Mouse (Mus musculus) hindbrain, postnatal 0 days (tissue): ENCODE results near the gene Zc3h4. TPM values are rescaled to one million over a fixed set of nuclear protein-coding genes. Genes with fewer than 3 reads are reported as not detected.

ENCODE experiments used
- ATAC-seq: fragments of 200-750 bp; cut with Nextera tagmentation; 2 replicates; pipeline ENCODE4 v1.8.0; 2017; ENCODE audit warnings: mild to moderate bottlenecking, moderate TSS enrichment, moderate library complexity
- DNase-seq: peaks from one replicate; pipeline ENCODE4 v3.0.0-alpha.2; 2015; ENCODE audit warnings: low spot score
- H3K27ac ChIP-seq: fragments of 300-500 bp; sonication (generic); 2 replicates; pipeline ENCODE4 v1.5.1; 2014; ENCODE audit warnings: mild to moderate bottlenecking
- H3K27me3 ChIP-seq: fragments of 300-500 bp; sonication (generic); 2 replicates; pipeline ENCODE4 v1.6.1; 2014; ENCODE audit warnings: low read length, mixed read lengths; ENCODE audit not compliant: insufficient read depth
- H3K36me3 ChIP-seq: fragments of 300-500 bp; sonication (generic); 2 replicates; pipeline ENCODE4 v1.6.1; 2014; ENCODE audit warnings: low read length, mixed read lengths; ENCODE audit not compliant: insufficient read depth
- H3K4me1 ChIP-seq: fragments of 300-500 bp; sonication (generic); 2 replicates; pipeline ENCODE4 v1.6.1; 2014; ENCODE audit warnings: antibody characterized with exemption, low read length, mixed read lengths; ENCODE audit not compliant: insufficient read depth
- H3K4me2 ChIP-seq: fragments of 300-500 bp; sonication (generic); 2 replicates; pipeline ENCODE4 v1.6.1; 2014; ENCODE audit warnings: low read depth, mild to moderate bottlenecking, low read length, moderate library complexity, mixed read lengths
- H3K4me3 ChIP-seq: fragments of 300-500 bp; sonication (generic); 2 replicates; pipeline ENCODE4 v1.5.1; 2014; ENCODE audit warnings: low read length
- H3K9ac ChIP-seq: fragments of 300-500 bp; sonication (generic); replicated peaks from 2 replicates; pipeline ENCODE4 v1.6.1; 2014; ENCODE audit warnings: mild to moderate bottlenecking, low read length, moderate library complexity, mixed read lengths
- H3K9me3 ChIP-seq: fragments of 300-500 bp; sonication (generic); 2 replicates; pipeline ENCODE4 v1.6.1; 2016; ENCODE audit warnings: low read length, mixed read lengths
- CTCF ChIP-seq: IDR thresholded peaks from 2 replicates; pipeline ENCODE4 v1.5.1; 2016; ENCODE audit warnings: antibody characterized with exemption, control low read depth, low read depth
- WGBS: fragments of 180-500 bp; shearing (Covaris S2); extraction: QIAGEN DNeasy Blood & Tissue Kit; methylation state at CpG from one replicate; pipeline ENCODE4 v1.1.7; 2014; 5-methylcytosine and 5-hydroxymethylcytosine counted together
- polyA plus RNA-seq: library from polyadenylated mRNA; unstranded; fragments of >200 nt; fragmentation: Nextera tagmentation; extraction: Ambion mirVana; gene quantifications from 2 replicates; pipeline ENCODE4 v1.2.1, GENCODE M21; 2015
- total RNA-seq: library from RNA; depleted of rRNA; stranded (reverse); fragments of >200 nt; gene quantifications from 2 replicates; pipeline ENCODE4 v1.2.3, GENCODE M21; 2014

Zc3h4 gene
- total and polyA plus RNA-seq, 2 experiments from 2014 or later = 8.3 to 38.2 TPM

GRCm38 (mm10) chr7:16406978-16407377, 6.3 kb downstream of the Zc3h4 start:
- no peaks in the 10 kb centered on the region for H3K36me3 ChIP-seq
- peaks cover 26% of the 10 kb centered on the region for H3K4me1 ChIP-seq
- WGBS = 84% methylated on average over 3 of the region's 3 CpGs
- no peak for TF ChIP-seq CTCF
- H3K27me3 ChIP-seq = no peaks in the 10 kb centered on the region
- no peak overlapping the region for H3K4me2 ChIP-seq
- no peak overlapping the region for H3K27ac ChIP-seq
- no peaks in the 10 kb centered on the region for H3K9me3 ChIP-seq
- no peak for DNase-seq
- no peak overlapping the region for H3K4me3 ChIP-seq
- no peak for ATAC-seq
- H3K9ac ChIP-seq = no peak overlapping the region

GRCm38 (mm10) chr7:16411100-16411499, 10.4 kb downstream of the Zc3h4 start:
- Histone ChIP-seq H3K27ac (no peak overlapping the region), H3K27me3 (no peaks in the 10 kb centered on the region), H3K4me3 (no peak overlapping the region), H3K4me1 (peaks cover under 1% of the 10 kb centered on the region; the same call in 1 of the 2 replicates), H3K4me2 (no peak overlapping the region), H3K9ac (no peak overlapping the region), H3K9me3 (no peaks in the 10 kb centered on the region), H3K36me3 (no peaks in the 10 kb centered on the region)
- no peak for TF ChIP-seq CTCF
- WGBS = 83% methylated on average over 5 of the region's 5 CpGs
- DNase-seq (no peak), ATAC-seq (no peak)

DNA sequence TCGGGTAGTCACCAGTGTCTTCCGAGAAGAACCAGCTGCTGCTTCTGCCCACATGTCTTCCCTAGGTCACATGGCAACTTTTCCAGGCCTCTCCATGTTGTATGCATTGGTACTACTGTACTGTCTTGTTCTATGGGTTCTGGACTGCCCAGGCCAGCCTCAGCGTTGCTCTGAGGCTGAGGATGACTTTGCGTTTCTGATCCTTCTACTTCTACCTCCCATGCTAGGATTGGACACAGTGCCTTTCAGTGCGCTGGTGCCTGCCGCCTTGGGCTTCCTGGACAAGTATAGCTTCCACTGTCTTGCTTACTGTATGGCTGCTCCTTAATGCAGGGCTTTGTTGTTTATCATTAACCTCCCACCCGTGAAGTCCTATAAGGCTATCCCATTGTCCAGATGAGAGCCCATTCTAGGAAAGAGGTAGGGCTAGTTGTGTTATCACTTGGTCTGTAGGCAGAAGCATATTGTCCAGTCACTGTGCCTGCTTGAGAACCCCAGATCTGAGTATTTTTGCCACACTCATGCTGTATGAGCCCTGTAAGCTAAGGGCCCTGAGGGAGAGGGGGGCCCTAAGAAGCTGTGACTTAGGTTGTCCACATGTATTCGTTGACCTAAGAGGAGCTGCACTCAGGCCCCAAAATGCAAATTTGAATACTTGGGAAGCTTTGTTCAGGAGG, 11.6 kb downstream of the Zc3h4 start:
- ATAC-seq (0 out of 2 replicates have a peak, but pooled peaks have one; percentile 4), DNase-seq (no peak)
- H3K9ac ChIP-seq = no peak overlapping the region
- no peak overlapping the region for H3K27ac ChIP-seq
- no peaks in the 10 kb centered on the region for H3K9me3 ChIP-seq
- no peak overlapping the region for H3K4me3 ChIP-seq
- H3K36me3 ChIP-seq = peaks cover 8% of the 10 kb centered on the region; the same call in 1 of the 2 replicates
- WGBS = 85% methylated on average over 8 of the region's 8 CpGs
- no peaks in the 10 kb centered on the region for H3K4me1 ChIP-seq
- no peak for TF ChIP-seq CTCF
- no peak overlapping the region for H3K4me2 ChIP-seq
- no peaks in the 10 kb centered on the region for H3K27me3 ChIP-seq

- no peak for TF ChIP-seq CTCF
- Histone ChIP-seq H3K4me1 (no peaks in the 10 kb centered on the region), H3K36me3 (peaks cover 12% of the 10 kb centered on the region; the same call in 1 of the 2 replicates), H3K27ac (no peak overlapping the region), H3K9me3 (no peaks in the 10 kb centered on the region), H3K9ac (no peak overlapping the region), H3K4me3 (no peak overlapping the region), H3K27me3 (no peaks in the 10 kb centered on the region), H3K4me2 (no peak overlapping the region)
- no peak for ATAC-seq
- DNase-seq = no peak
- WGBS = 51% methylated on average over 2 of the region's 2 CpGs
Measured at GRCm38 (mm10) chr7:16412930-16413329, 12.2 kb downstream of the Zc3h4 start.

DNA sequence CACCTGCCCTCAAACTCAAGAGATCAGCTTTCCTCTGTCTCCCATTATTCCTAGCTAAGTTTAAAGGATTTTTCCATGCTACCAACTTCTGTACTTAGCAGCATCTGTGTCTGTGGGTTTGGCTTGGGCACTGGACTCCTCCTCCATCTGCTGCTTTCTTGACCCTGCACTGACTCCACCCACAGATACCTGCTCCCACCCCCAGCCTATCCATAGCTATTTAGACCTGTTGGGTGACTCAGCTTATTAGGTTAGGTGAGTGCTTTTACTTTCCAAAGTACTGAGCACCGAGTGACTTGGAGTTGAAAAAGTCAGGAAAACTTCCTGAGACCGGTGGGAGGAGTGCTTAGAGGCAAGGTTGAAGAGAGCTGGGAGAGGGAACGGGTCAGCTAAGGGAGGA, 14.7 kb downstream of the Zc3h4 start:
- Histone ChIP-seq H3K27ac (no peak overlapping the region), H3K9me3 (no peaks in the 10 kb centered on the region), H3K36me3 (peaks cover 32% of the 10 kb centered on the region), H3K4me3 (no peak overlapping the region), H3K27me3 (no peaks in the 10 kb centered on the region), H3K4me2 (no peak overlapping the region), H3K4me1 (no peaks in the 10 kb centered on the region), H3K9ac (no peak overlapping the region)
- DNase-seq (no peak), ATAC-seq (no peak)
- WGBS = 85% methylated on average over 3 of the region's 3 CpGs
- no peak for TF ChIP-seq CTCF

DNA sequence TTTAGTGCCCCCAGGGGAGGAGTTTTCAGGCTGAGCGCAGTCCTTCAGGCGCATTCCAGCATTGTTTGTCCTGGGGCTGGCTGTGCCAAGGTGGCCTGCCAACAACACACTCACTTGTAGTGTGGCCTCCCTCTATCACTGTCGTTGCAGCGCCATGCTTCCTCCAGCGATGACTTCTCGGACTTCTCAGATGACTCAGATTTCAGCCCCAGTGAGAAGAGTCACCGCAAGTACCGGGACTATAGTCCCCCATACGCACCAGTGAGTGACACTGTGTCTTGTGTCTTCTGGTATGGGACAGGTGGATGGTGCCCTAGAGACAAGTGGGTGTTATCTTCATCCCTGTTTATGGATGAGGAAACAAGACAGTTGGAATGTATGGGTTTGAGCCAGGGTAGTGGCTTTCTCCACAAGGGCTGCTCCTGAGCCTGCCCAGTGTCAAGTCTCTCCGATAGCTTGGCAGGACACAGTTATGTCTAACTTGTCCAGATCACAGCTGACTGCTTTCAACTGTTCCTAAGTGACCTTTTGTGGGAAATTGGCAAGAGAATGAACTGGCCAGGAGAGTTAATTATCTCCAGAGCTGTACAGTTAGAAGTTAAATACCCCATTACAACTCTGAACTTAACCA, 16.5 kb downstream of the Zc3h4 start:
- TF ChIP-seq CTCF = no peak
- Histone ChIP-seq H3K9me3 (no peaks in the 10 kb centered on the region), H3K4me3 (no peak overlapping the region), H3K4me2 (no peak overlapping the region), H3K27me3 (no peaks in the 10 kb centered on the region), H3K4me1 (no peaks in the 10 kb centered on the region), H3K36me3 (peaks cover 49% of the 10 kb centered on the region), H3K27ac (no peak overlapping the region), H3K9ac (no peak overlapping the region)
- WGBS = 80% methylated on average over 10 of the region's 10 CpGs
- ATAC-seq (peak; percentile 48; the same call in 1 of the 2 replicates), DNase-seq (no peak)

DNA sequence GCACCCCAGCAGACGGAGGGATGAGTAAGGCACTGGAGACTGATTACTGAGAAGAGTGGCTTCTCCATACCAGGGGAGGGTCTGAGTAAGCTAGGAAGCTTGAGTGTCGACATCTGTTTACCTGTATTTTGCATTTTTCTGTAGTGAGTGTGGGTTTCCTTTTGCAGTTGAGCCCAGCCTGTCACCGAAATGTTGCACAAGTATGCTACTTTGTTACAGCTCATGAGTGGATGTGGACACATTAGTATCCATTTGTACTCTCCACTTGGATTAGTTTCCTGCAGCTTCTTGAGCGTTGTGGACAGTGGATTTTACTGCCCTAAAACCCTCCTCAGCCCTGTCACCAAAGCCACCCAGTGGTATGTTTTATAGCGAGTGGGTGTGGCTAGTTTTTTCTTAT, 18.0 kb downstream of the Zc3h4 start:
- WGBS = 94% methylated on average over 5 of the region's 5 CpGs

More for the DNA sequence above, 18.0 kb downstream of the Zc3h4 start:
- Histone ChIP-seq H3K36me3 (peaks cover 61% of the 10 kb centered on the region), H3K27me3 (no peaks in the 10 kb centered on the region), H3K9me3 (no peaks in the 10 kb centered on the region), H3K27ac (no peak overlapping the region), H3K4me1 (no peaks in the 10 kb centered on the region), H3K4me3 (no peak overlapping the region), H3K4me2 (no peak overlapping the region), H3K9ac (no peak overlapping the region)
- ATAC-seq (no peak), DNase-seq (no peak)
- TF ChIP-seq CTCF = no peak
